14 mouse cellular contexts compared by ENCODE assay signal in the genomic region with DNA sequence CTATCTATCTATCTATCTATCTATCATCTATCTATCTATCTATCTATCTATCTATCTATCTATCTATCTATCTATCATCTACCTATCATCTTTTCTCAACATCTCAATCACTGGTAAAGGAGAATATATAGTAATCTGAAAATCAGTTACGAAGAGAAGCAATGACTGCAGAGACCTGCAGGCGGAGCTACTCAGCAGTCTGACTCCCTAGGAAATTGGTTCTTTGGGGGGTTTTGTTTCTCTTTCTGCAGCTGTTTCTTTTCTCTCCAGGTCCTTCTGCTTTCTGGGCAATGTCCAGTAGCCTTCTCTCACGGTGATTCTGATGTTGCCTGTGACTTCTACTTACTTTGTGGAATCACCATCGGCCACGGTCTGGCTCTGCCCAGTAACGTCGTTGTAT.
DNase-seq lines count a peak whose midpoint lies in the region; ATAC-seq and TF ChIP-seq lines count a peak whose summit lies in the region.
"Had no signal": no experiment of that assay in that cellular context is flagged by ENCODE, and none has a peak within 500 bp of the region (broad histone marks: within the 10 kb centered on the region; RNA-seq: fewer than 3 reads in every experiment).

No protein-coding gene starts in this region.

- no peak overlapping the region for H3K4me2 ChIP-seq in forebrain, postnatal 0 days (ENCODE audit: low read depth)
- H3K4me2 ChIP-seq in forebrain, embryonic 13.5 days, result no peak overlapping the region
- no peak overlapping the region for H3K4me2 ChIP-seq in midbrain, postnatal 0 days (ENCODE audit: low read depth, low read length, poor library complexity, severe bottlenecking)
- H3K4me2 ChIP-seq: neural tube, embryonic 15.5 days had no signal

- no peak for DNase-seq in forebrain, postnatal 0 days
- DNase-seq in kidney, postnatal 10 days, result peak; percentile 30
- DNase-seq in kidney, adult 18-20 months, result no peak
- no peak for DNase-seq in midbrain, postnatal 0 days (ENCODE audit: low spot score)
- DNase-seq in midbrain, embryonic 10.5 days (ENCODE audit: low spot score), result no peak
- DNase-seq in thymus, postnatal 4 days, result no peak
- no peak for DNase-seq in left cerebral cortex, postnatal 10 days (ENCODE audit: extremely low spot score in 1 of 2, low spot score in 2 of 2)
- DNase-seq: cerebellum, adult 18-20 months; heart, adult 11 months; thymus, adult 18-20 months had no signal

- no peak overlapping the region for H3K9ac ChIP-seq in forebrain, postnatal 0 days
- H3K9ac ChIP-seq in forebrain, embryonic 13.5 days, result no peak overlapping the region
- no peak overlapping the region for H3K9ac ChIP-seq in midbrain, postnatal 0 days (replicated peaks; ENCODE audit: low read length, poor library complexity, severe bottlenecking)
- H3K9ac ChIP-seq: liver, embryonic 14.5 days; neural tube, embryonic 15.5 days had no signal

- H3K27me3 ChIP-seq in forebrain, postnatal 0 days (ENCODE audit: insufficient read depth, low read length), result no peaks in the 10 kb centered on the region; the same call in 1 of the 2 replicates
- H3K27me3 ChIP-seq in forebrain, embryonic 13.5 days, result no peaks in the 10 kb centered on the region; the same call in 1 of the 2 replicates
- no peaks in the 10 kb centered on the region for H3K27me3 ChIP-seq in midbrain, postnatal 0 days (ENCODE audit: insufficient read depth, low read length)
- H3K27me3 ChIP-seq in midbrain, embryonic 10.5 days (ENCODE audit: low read depth, poor library complexity, severe bottlenecking), result peaks cover 48% of the 10 kb centered on the region
- H3K27me3 ChIP-seq: neural tube, embryonic 15.5 days had no signal

- TF ChIP-seq CTCF in forebrain, postnatal 0 days (IDR thresholded peaks at IDR 0.05; ENCODE audit: low read depth), result peak; percentile 51
- TF ChIP-seq CTCF in midbrain, postnatal 0 days (IDR thresholded peaks at IDR 0.05), result peak; percentile 46

- no peak overlapping the region for H3K27ac ChIP-seq in forebrain, postnatal 0 days (ENCODE audit: low read depth, low read length)
- H3K27ac ChIP-seq in forebrain, embryonic 13.5 days, result no peak overlapping the region
- H3K27ac ChIP-seq in midbrain, postnatal 0 days (ENCODE audit: low read depth, low read length), result no peak overlapping the region
- no peak overlapping the region for H3K27ac ChIP-seq in midbrain, embryonic 10.5 days (replicated peaks)
- H3K27ac ChIP-seq: liver, embryonic 14.5 days; neural tube, embryonic 15.5 days had no signal

- no peaks in the 10 kb centered on the region for H3K9me3 ChIP-seq in forebrain, postnatal 0 days (ENCODE audit: low read length)
- no peaks in the 10 kb centered on the region for H3K9me3 ChIP-seq in forebrain, embryonic 13.5 days (replicated peaks)
- no peaks in the 10 kb centered on the region for H3K9me3 ChIP-seq in midbrain, postnatal 0 days (ENCODE audit: low read length)
- H3K9me3 ChIP-seq in midbrain, embryonic 10.5 days (replicated peaks), result no peaks in the 10 kb centered on the region
- H3K9me3 ChIP-seq: neural tube, embryonic 15.5 days had no signal

- H3K4me1 ChIP-seq in forebrain, postnatal 0 days (ENCODE audit: insufficient read depth), result peaks cover 4% of the 10 kb centered on the region; the same call in 1 of the 2 replicates
- peaks cover 8% of the 10 kb centered on the region; the same call in 1 of the 2 replicates for H3K4me1 ChIP-seq in forebrain, embryonic 13.5 days
- no peaks in the 10 kb centered on the region for H3K4me1 ChIP-seq in midbrain, postnatal 0 days (ENCODE audit: insufficient read depth, low read length)
- peaks cover 11% of the 10 kb centered on the region for H3K4me1 ChIP-seq in midbrain, embryonic 10.5 days

- 80% methylated on average over 7 of the region's 7 CpGs for WGBS in forebrain, postnatal 0 days
- WGBS in forebrain, embryonic 13.5 days, result 86% methylated on average over 7 of the region's 7 CpGs
- 84% methylated on average over 7 of the region's 7 CpGs for WGBS in midbrain, postnatal 0 days
- 86% methylated on average over 7 of the region's 7 CpGs for WGBS in midbrain, embryonic 10.5 days

- ATAC-seq in forebrain, postnatal 0 days, result no peak
- ATAC-seq in forebrain, embryonic 13.5 days, result no peak
- ATAC-seq in midbrain, postnatal 0 days (ENCODE audit: low FRiP score), result no peak
- ATAC-seq: hindbrain, embryonic 16.5 days had no signal

- H3K4me3 ChIP-seq in forebrain, postnatal 0 days (ENCODE audit: low read depth, low read length), result no peak overlapping the region
- H3K4me3 ChIP-seq in forebrain, embryonic 13.5 days, result no peak overlapping the region
- no peak overlapping the region for H3K4me3 ChIP-seq in midbrain, postnatal 0 days (ENCODE audit: low read depth, low read length)
- no peak overlapping the region for H3K4me3 ChIP-seq in midbrain, embryonic 10.5 days
- H3K4me3 ChIP-seq: neural tube, embryonic 15.5 days had no signal

- intact Hi-C loops in left cerebral cortex, postnatal 10 days (cut with DNase I), result loop anchor here (10.0 kb wide), 1 partner anchor 581 kb away; no protein-coding TSS in a partner anchor

- H3K36me3 ChIP-seq in forebrain, postnatal 0 days (ENCODE audit: insufficient read depth), result no peaks in the 10 kb centered on the region
- no peaks in the 10 kb centered on the region for H3K36me3 ChIP-seq in forebrain, embryonic 13.5 days (ENCODE audit: poor library complexity, severe bottlenecking)
- no peaks in the 10 kb centered on the region for H3K36me3 ChIP-seq in midbrain, postnatal 0 days (ENCODE audit: insufficient read depth, low read length)
- H3K36me3 ChIP-seq in midbrain, embryonic 10.5 days, result no peaks in the 10 kb centered on the region
- H3K36me3 ChIP-seq: neural tube, embryonic 15.5 days had no signal
